Mouse (Mus musculus): ENCODE results near the gene Cand2.

The Cand2 gene

DNA sequence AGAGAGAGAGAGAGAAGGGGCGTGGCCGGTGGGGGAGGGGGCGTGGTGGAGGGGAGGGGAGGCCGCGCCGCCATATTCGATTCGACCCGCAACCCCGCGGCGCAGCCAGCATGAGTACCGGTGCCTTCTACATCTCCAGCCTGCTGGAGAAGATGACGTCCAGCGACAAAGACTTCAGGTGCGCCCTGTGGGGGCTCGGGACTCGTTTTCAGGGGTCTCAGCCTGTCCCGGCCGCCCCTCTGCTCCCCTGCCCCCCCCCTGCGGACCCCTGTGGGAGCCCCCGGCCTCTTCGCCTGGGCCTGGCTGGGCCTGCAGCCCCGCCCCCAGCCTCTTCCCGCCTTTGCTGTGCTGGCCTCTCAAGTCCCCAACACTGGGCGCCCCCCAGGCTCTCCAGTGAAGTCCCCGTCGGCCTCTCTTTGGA, at the start of gene Cand2:
Gene Cand2 (plus strand): TSS at position 38 of the 421 bp plus-strand sequence.
- no peak for DNase-seq (ENCODE audit: low read depth, low spot score)

DNA sequence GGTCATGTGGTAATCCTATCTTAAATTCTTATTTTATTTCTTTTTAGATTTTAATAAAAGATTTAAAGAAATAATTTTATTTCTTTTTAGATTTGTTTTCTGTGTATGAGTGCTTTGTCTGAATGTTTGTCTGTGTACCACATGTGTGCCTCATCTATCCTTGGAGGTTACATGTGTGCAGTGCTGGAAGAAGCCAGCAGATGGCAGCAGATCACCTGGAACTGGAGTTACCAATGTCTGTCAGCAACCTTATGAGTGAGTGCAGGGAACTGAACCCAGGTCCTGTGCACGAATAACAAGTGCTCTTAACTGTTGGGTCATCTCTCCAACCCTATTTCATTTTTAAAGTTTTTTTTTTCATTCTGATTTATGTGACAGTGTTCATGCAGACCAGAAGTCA, 47.2 kb upstream of the Cand2 start:
- DNase-seq (ENCODE audit: low read depth, low spot score), result peak; percentile 78

DNA sequence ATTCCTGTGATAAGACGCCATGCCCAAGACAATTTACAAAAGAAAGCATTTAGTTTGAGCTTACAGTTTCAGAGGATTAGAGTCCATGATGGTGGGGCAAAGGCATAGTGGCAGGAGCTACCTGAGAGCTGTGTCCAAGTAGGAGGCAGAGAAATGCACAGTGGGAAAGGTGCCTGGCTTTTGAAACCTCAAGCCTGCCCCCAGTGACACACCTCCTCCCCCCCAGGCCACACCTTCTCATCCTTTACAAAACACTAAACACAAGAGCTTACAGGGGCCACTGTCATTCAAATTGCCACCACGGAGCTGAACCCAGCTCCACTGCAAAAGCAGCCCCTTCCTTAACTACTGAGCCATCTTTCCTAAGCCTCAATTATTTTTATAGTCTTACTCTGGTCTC, 46.8 kb upstream of the Cand2 start:
- DNase-seq (ENCODE audit: low read depth, low spot score), result no peak

DNA sequence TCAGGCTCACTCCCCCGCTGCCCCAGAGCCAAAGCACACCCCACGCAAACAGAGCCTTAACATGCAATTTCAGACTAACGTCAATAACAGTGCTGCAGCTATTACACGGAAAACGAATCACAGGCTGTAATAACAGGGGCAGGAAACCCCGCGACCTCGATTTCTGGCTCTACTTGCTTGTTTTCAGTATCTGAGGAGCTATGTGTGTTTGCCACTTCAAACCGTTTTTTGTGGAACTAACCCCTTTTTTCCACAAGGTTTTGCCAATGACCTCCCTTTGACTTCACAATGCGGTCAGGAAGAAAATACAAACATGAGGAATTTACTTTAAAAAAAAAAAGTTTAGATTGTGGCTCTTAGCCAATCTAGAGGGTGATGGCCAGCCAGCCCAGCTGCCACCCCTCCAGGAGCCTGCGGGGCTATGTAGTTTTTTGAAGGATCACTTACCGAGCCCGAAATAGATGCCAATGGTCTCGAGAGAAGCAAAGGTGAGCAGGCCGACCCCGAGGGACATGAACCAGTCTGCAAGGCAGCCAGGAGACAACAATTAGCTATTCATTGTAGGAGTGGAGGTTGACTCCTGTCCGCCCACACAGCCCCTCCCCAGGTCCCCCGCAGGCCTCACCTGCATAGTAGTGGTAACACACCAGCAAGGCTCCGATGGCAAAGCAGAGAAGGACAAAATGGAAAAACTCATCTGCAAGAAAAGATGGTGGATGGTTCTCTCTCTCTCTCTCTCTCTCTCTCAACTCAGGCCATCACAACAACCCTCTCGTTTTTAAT, 43.6 kb upstream of the Cand2 start:
- DNase-seq (ENCODE audit: low read depth, low spot score), result no peak

DNA sequence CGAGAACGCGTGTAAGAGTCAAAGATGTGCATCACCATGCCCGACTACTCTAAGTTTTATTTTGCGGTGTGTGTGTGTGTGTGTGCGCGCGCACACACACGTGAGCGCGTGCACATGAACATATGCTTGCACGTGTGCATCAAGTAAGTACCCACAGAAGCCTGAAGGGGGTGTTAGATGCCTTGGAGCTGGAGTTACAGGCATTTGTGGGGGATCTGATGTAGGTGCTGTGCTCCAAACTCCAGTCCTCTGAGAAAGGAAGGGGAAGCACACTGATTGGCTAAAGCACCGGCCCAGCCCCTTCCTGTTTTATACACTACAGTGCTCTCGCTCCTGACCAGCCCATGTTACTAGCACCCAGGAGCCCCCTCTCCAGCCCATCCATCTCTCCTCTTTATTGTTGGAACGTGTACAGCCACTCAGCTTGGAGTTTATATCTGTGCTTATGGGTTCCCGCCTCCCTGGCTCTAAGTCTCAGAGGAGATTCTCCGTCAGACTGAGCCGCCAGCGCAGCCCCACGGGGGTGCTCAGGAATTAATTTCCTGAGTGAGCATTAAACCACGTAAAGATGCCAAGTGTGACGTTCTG, 41.9 kb upstream of the Cand2 start:
- DNase-seq (ENCODE audit: low read depth, low spot score), result peak; percentile 83

DNA sequence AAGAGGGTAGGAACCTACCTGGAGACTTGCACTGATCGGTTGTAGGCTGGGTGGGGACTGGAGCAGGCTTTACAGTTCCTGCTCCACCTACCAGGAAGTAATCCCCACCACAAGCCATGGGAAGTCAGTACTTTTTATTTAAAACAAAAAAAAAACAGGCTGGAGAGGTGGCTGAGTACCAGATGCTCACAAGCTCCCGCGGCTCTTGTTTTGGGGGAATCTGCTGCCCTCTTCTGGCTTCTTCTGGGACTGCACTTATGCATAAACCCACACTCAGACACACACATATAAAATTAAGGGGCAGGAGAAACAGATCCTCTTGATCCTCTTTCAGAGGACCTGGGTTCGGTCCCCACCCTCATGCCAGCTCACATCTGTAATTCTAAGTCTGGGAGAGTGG, 39.4 kb upstream of the Cand2 start:
- DNase-seq (ENCODE audit: low read depth, low spot score), result peak; percentile 74

DNA sequence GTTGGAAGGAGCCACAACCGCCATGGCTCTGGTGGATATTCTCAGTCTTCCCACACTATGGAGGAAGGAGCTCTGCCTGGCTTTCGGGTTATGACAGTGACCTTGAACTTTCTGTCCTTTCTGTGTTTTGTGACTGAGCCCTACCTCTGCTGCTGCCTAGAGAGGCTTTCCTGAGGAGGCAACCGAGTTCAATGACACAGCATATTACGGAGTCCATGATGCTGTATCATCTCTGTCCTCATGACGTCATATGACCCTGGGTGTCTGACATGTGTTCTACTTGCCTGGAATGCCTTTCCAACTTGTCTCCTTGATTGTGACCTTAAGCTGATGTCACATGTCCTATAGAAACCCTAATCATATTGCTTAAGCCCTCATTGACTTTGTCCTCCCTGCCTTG, 35.3 kb upstream of the Cand2 start:
- no peak for DNase-seq (ENCODE audit: low read depth, low spot score)

DNA sequence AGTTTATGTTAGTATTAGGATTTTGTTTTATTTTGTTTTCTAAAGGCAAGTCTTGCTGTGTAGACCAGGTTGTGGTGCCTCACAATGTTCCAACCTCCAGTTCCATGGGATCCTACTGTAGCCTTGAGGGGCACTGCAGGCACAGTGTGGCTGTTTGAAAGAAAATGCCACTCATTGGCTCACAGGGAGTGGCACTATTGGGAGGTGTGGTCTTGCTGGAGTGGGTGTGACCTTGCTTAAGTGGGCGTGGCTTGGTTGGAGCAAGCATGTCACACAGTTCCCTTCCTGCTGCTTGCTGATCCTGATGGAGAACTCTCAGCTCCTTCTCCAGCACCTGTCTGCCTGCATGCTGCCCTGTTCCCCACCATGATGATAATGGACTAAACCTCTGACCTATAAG, 30.8 kb upstream of the Cand2 start:
- no peak for DNase-seq (ENCODE audit: low read depth, low spot score)

DNA sequence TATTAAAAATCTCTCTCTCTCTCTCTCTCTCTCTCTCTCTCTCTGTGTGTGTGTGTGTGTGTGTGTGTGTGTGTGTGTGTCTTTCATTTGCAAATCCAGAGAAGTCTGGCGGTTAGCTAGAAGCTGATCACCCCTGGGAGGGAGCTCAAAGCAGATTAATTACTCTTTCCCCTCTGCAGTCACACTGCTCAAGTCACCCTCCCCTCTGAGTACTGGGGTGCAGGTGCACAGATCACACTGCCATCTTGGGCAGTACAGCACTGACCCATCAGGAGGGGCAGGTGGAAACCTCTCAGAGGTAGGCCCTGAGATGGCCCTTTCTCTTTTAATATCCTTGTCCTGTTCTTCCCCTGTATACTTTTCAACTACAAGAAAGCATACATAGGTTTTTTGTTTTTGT, 28.0 kb upstream of the Cand2 start:
- DNase-seq (ENCODE audit: low read depth, low spot score), result no peak

DNA sequence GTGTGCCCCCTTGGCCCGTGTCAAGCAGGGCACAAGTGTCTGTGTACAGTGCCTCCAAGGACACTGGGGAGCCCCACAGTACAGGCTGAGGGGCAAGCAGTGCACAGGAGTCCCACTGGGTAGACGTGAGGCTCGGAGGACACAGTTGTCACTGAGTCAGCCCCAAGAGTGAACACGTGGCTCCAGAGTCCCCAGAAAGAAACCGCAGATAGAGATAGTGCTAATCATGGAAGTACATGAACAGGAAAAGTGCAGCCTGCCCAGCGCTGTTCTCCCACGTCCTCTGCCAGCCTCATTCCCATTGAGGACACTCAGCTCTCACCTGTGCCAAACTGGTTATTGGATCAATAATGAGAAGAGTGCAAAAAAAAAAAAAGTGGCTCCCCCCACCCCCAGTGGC, 18.8 kb upstream of the Cand2 start:
- no peak for DNase-seq (ENCODE audit: low read depth, low spot score)

DNA sequence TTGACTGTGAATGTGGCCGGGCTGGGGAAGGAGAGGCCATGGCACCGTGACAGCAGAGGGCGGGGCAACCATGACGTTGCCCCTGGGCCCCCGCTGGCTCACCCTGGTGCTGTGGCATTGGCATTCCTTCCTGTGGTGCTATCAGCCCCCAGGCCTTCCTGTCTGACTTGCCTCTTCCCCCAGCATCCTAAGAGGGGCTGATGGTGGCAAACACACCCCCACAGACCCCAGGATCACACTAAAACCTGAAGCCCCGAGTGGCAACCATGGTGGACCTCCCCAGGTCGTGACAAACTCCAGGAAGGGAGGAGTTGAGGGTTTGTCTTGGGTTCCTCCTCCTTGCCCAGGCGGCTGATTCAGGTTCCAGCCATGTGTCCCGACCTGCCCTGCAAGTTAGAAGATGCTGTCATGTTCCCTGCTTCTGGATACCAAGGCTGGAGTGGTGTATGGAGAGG, 15.3 kb upstream of the Cand2 start:
- DNase-seq (ENCODE audit: low read depth, low spot score), result no peak

DNA sequence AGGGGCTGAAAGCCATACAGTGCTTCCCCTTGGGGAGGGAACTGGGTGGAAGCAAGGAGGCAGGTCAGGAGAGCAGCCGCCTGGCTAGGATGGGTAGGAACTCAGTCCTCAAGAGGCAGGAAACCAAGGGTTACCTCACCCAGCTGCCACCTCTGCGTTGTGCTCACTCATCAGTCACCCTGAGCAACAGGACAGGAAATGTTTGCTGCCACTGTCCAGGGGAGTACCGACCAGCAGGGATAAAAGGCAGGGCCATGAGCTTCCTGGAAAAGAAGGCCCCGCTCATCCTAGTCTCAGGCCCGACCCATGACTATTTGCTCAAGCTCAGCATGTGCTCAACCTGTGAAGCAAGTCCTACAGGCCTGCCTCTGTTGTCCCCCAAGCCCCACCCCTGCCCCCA, 14.9 kb upstream of the Cand2 start:
- no peak for DNase-seq (ENCODE audit: low read depth, low spot score)

DNA sequence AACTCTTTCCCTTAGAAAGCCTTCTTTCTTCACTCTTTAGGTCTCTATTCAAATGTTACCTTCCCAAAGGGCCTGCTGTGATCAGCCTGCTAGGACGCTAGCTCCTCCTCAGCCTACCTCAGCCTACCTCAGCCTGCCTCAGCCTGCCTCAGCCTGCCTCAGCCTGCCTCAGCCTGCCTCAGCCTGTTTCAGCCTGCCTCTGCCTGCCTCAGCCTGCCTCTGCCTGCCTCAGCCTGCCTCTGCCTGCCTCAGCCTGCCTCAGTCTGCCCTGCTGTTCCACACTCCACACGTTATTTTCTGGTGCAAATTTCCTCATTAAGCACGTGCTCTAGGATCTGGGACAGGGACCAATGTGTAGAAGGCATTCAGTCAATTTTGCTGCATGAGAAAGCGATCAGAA, 14.2 kb upstream of the Cand2 start:
- no peak for DNase-seq (ENCODE audit: low read depth, low spot score)

DNA sequence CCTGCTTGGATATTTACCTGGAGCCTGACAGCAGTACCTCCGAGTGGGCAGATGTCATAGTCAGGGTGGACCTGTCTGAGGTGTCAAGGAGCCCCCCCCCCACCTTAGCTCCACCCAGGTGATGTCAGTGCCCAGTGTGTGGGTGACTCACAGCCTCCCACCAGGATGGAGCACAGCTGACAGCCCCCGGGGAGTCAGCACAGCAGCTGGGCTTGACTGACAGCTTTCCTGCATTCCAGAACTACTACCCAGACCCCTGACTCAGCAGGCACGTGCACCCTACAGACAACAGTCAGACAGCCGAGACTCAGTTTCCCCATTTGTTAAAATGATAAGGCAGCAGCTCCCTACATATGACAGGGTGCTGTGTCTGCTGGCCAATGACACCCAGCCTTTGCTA, 13.4 kb upstream of the Cand2 start:
- no peak for DNase-seq (ENCODE audit: low read depth, low spot score)

DNA sequence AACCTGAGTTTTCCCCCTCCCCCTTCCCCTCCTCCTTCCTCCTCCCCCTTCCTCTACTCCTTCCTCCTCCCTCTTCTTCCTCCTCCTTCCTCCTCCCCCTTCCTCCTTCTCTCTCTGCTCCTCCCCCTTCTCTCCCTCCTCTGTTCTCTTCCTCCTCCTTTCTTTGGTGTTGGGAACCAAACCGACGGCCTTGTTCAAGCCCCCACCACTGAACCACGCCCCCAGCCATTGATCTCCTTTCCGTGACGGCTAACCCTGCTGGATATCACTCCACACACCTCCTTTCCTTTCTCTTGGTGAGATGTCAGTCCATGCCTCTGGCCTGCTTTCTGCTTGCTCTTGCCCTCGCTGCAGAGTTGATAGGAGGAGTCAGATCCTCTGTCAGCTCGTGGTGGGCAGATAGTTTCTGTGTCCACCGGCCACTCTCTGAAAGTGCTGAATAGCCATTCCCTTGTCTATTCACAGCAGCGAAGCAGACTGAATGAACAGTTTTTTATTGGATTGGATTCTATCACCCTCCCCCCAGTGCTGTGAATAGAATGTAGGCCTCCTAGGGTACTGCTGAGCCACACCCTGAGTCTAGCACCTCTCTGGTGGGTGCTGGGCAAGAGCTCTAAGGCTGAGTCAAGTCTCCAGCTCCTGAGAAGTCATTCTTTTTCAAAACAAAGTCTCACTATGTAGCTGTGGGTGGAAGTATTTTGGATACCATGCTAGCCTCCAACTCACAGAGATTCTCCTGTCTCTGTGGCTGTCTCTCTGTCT, 12.2 kb upstream of the Cand2 start, which contains the start of gene Tmem40:
Gene Tmem40 (minus strand): TSS at position 416 of the 762 bp plus-strand sequence.
- peak; percentile 67 for DNase-seq (ENCODE audit: low read depth, low spot score)

DNA sequence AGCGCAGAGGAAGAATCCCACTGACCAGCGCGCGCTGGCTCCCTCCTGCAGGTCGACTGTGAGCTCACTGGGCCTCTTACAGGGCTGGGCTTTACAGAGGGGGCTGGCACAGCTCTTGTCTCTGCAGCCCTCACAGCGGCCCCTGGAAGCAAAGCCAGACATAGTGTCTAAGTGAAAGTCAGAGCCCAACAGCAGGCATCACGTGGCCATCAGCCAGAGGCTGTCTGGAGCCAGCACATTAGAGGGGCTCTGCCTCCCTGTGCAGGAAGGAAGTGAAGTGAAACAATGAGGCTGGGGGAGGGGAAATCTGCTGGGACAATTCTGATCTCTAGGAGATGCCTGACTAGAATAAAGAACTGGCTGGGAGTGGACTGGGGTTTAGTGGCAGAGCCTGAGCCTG, 10.2 kb upstream of the Cand2 start:
- DNase-seq (ENCODE audit: low read depth, low spot score), result peak; percentile 83

DNA sequence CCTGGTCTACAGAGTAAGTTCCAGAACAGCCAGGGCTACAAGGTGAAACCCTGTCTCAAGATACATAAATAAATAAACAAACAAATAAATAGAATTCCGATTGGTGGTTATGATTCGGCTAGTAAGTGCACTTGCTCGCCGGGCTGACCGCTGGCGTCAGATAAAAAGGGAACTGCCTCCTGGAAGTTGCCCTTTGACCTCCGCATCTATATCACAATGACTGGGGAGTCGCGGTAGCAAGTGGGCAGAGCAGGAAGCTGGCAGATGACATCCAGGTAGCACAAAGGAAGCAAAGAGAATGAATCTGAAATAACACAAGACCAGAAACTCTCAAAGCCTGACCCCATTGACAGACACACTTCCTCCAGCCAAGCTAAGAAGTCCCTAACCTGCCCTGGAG, 7.0 kb upstream of the Cand2 start:
- no peak for DNase-seq (ENCODE audit: low read depth, low spot score)

DNA sequence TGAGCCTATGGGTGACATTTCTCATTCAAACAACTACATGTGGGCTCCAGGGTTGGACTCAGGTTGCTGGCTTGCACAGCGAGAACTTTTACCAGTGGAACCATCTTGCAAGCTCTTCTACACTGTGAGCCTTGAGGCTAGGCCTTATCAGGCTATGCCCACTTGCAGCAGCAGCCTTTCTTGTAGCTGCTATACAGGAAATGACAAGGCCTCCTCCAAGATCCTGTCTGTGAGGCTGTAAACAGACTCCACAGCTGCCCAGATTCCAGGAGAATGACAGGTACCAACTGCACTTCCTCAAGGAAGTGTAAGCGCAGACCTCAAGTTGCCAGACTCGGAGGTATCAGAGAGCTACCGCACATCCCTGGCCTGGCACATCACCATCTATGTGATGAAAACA, 6.1 kb upstream of the Cand2 start:
- no peak for DNase-seq (ENCODE audit: low read depth, low spot score)

DNA sequence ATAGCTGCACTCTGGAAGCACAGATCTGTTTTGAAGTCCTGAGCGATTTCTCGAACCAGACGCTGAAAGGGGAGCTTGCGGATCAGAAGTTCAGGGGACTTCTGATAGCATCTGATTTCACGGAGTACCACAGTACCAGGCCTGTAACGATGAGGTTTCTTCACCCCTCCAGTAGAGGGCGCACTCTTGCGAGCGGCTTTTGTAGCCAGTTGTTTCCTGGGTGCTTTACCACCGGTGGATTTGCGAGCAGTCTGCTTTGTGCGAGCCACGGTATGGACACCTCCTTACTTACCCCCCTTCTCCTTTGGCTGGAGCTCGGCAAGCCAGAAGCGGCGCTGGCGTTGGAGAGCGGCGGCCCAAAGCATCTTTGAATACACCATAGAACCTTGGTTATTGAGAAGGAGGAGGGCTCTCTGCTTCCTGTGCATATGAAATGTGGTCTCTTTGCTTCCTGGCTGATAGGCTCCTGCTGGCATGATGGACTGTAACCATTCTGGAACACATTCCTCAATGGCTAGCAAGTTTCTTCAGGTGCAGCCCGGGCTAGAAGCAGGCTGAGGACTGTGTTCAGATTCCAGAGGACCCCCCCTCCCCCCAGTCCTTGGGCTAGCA, 4.2 kb upstream of the Cand2 start:
- DNase-seq (ENCODE audit: low read depth, low spot score), result no peak

DNA sequence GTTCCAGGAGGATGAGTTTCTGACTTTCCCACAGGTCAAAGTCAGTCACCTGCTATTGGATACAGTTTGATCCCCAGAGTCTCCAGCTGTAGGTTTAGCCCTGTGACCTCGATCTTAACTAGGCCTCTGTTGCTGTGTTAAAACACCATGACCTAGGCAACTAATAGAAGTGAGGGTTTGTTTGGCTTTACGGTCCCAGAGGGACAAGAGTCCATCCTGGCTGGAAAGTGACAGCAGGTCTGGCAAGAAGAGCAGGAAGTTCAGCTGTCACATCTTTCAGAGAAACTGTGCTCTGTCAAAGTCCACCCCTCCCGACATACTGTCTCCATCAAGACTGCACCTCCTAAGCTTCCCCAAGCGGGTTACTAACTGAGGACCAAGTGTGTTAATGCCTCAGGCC, 3.5 kb upstream of the Cand2 start:
- DNase-seq (ENCODE audit: low read depth, low spot score), result no peak

DNA sequence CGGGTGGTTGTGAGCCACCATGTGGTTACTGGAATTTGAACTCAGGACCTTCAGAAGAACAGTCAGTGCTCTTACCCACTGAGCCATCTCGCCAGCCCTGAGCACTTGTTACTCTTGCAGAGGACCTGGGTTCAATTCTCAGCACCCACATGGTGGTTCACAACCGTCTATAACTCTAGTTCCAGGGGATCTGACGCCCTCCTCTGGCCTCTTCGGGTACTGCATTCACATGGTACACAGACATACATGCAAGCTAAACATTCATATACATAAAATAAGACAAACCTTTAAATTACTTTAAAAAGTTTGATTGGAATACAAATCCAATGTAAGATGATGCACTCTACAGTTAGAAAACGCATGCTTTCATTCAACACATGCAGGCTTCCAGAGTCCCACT, 2.1 kb upstream of the Cand2 start:
- no peak for DNase-seq (ENCODE audit: low read depth, low spot score)

DNA sequence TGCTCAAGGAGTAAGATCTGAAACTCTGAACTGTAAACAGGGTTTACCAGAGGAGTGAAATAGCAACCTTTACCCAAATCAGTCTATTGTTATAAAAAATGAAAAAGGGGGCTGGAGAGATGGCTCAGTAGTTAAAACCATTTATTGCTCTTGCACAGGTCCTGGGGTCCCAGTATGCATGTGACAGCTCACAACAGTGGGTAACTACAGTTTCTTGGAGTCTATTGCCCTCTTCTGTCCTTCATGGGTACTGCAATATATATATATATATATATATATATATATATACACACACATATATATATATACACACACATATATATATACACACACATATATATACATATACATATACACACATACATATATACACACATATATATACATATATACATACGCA, 1.7 kb upstream of the Cand2 start:
- DNase-seq (ENCODE audit: low read depth, low spot score), result no peak

All from WW6 (cell line).